Mouse (Mus musculus) embryonic facial prominence, embryonic 13.5 days (tissue): ENCODE measurements at regions not wholly inside any gene's neighbourhood (a gene's known extent, or its start where the extent isn't known, plus 50 kb on each side); places are given as distances from the start of the nearest gene placed in this dataset.

ENCODE experiments used
- ATAC-seq: fragments of 200-750 bp; cut with Nextera tagmentation; 2 replicates; pipeline ENCODE4 v1.8.0; 2017; ENCODE audit warnings: low read depth; ENCODE audit not compliant: insufficient number of reproducible peaks, insufficient read depth, low FRiP score, low TSS enrichment
- H3K27ac ChIP-seq: fragments of 300-500 bp; sonication (generic); 2 replicates; pipeline ENCODE4 v1.5.1; 2015; ENCODE audit warnings: moderate library complexity, mild to moderate bottlenecking, inconsistent platforms
- H3K27me3 ChIP-seq: fragments of 300-500 bp; sonication (generic); 2 replicates; pipeline ENCODE4 v1.6.1; 2015; ENCODE audit warnings: mild to moderate bottlenecking, inconsistent platforms
- H3K36me3 ChIP-seq: fragments of 300-500 bp; sonication (generic); 2 replicates; pipeline ENCODE4 v1.6.1; 2015; ENCODE audit warnings: mild to moderate bottlenecking, inconsistent platforms
- H3K4me1 ChIP-seq: fragments of 300-500 bp; sonication (generic); 2 replicates; pipeline ENCODE4 v1.6.1; 2015; ENCODE audit warnings: inconsistent platforms
- H3K4me2 ChIP-seq: fragments of 300-500 bp; sonication (generic); 2 replicates; pipeline ENCODE4 v1.6.1; 2015; ENCODE audit warnings: moderate library complexity, mild to moderate bottlenecking, inconsistent platforms
- H3K4me3 ChIP-seq: fragments of 300-500 bp; sonication (generic); 2 replicates; pipeline ENCODE4 v1.5.1; 2015; ENCODE audit warnings: mild to moderate bottlenecking, inconsistent platforms
- H3K9ac ChIP-seq: fragments of 300-500 bp; sonication (generic); 2 replicates; pipeline ENCODE4 v1.6.1; 2015; ENCODE audit warnings: mild to moderate bottlenecking, inconsistent platforms
- H3K9me3 ChIP-seq: fragments of 300-500 bp; sonication (generic); 2 replicates; pipeline ENCODE4 v1.6.1; 2016; ENCODE audit warnings: inconsistent platforms
- WGBS: fragments of 180-500 bp; shearing (Covaris S2); methylation state at CpG from one replicate; pipeline ENCODE4 v1.1.7; 2015; ENCODE audit warnings: mixed read lengths; 5-methylcytosine and 5-hydroxymethylcytosine counted together

DNA sequence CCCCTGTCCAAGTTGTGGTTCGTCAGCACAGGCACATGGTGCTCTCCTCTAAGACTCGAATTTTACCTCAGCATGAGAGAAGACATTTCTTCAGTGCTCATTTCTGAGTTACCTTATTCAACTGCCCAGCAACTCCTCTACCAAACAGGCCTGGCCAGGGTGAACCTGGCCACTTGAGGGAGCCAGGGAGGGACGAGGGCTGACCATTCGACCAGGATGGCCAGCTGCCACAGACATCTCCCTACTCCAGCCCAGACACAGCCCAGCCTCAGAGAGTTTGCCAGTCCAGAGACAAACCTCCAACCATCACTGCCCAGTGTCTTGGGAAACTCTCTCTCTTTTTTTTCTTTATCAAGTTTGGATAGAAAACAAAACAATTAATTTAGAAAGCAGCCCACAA is 427.5 kb upstream of the Smim15 start:
- H3K36me3 ChIP-seq, result no peaks in the 10 kb centered on the region
- no peak for ATAC-seq
- no peak overlapping the region for H3K4me3 ChIP-seq
- no peak overlapping the region for H3K4me2 ChIP-seq
- H3K4me1 ChIP-seq, result peaks cover 22% of the 10 kb centered on the region
- peaks cover 24% of the 10 kb centered on the region for H3K27me3 ChIP-seq
- no peaks in the 10 kb centered on the region for H3K9me3 ChIP-seq
- 79% methylated on average over 4 of the region's 4 CpGs for WGBS
- H3K9ac ChIP-seq, result no peak overlapping the region
- H3K27ac ChIP-seq, result no peak overlapping the region

DNA sequence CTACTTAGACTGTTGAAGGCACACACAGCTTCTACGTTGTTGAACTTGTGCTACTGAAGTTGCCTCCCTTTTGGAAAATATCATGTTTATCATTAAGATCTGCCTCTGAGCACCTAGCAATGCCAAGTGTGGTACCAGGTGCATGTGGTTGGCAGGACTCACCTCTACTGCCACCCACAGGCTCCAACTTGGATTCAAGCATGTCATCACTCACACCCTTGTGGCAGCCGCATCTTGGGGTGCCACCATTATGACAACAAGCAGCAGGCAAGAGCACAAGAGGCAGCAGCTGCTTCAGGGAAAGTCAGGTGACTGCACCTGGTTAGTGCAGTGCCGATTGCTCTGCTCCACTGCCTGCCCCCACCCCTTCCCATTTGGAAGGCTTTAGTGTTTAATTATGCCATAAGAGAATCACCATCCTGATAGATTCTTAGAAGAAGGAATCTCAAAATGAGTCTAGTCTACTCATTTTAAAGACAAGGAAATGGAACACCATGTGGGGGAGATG is 435.2 kb upstream of the Smim15 start:
- ATAC-seq, result no peak
- Histone ChIP-seq H3K4me3 (no peak overlapping the region), H3K4me2 (no peak overlapping the region), H3K9me3 (no peaks in the 10 kb centered on the region), H3K9ac (no peak overlapping the region), H3K27ac (no peak overlapping the region), H3K36me3 (no peaks in the 10 kb centered on the region), H3K27me3 (no peaks in the 10 kb centered on the region), H3K4me1 (no peaks in the 10 kb centered on the region)
- WGBS, result 76% methylated on average over 3 of the region's 3 CpGs

DNA sequence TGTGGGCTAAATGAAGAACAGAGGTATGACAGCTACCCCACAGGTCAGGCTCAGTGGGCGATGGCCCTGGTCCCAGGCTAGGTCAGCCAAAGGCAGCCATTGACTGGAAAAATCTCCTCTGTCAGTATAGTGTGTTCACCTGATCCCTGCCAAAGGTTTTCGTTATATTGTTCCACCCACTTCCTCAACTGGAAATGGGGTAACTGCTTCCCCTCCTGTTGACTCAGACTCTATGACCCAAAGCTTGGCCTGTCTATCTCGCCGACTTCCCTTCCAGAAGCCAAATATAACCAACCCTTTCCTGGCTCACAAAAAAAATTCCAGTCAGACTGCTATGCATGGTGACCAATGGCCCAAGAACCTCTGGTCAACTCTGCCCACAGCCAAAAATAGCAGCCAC is 437.0 kb upstream of the Smim15 start:
- 87% methylated on average over 4 of the region's 4 CpGs for WGBS
- H3K27ac ChIP-seq, result no peak overlapping the region

DNA sequence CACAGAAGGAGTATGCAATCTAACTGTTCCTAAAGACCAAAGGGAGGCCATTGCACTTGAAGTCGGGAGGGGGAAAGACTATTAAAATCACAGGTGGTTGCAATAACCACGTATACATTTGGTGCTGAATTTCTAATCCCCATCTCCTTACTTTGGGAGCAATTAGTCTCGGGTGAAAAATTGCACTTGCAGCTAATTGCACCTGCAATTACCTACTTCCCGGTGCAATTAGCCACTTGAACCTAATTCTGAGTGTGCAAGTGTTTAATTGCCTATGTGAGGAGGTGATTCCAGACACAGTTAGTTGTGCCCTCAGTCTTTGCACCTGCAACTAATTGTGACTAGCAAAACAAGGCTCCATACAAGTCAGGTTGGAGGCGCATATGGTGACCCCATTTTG is 442.1 kb upstream of the Smim15 start:
- no peak overlapping the region for H3K4me3 ChIP-seq
- peaks cover 8% of the 10 kb centered on the region; the same call in 1 of the 2 replicates for H3K4me1 ChIP-seq
- 0 out of 2 replicates have a peak, but pooled peaks cover 7% of the 10 kb centered on the region for H3K9me3 ChIP-seq
- H3K9ac ChIP-seq, result no peak overlapping the region
- WGBS, result 50% methylated on average over 5 of the region's 5 CpGs
- no peak overlapping the region for H3K4me2 ChIP-seq
- H3K36me3 ChIP-seq, result no peaks in the 10 kb centered on the region
- H3K27ac ChIP-seq, result no peak overlapping the region
- no peak for ATAC-seq
- H3K27me3 ChIP-seq, result peaks cover 8% of the 10 kb centered on the region; the same call in 1 of the 2 replicates

More for the DNA sequence above, 437.0 kb upstream of the Smim15 start:
- no peak for ATAC-seq
- Histone ChIP-seq H3K4me3 (no peak overlapping the region), H3K4me1 (no peaks in the 10 kb centered on the region), H3K27me3 (peaks cover 3% of the 10 kb centered on the region; the same call in 1 of the 2 replicates), H3K4me2 (no peak overlapping the region), H3K36me3 (no peaks in the 10 kb centered on the region), H3K9me3 (0 out of 2 replicates have a peak, but pooled peaks cover 7% of the 10 kb centered on the region), H3K9ac (no peak overlapping the region)

DNA sequence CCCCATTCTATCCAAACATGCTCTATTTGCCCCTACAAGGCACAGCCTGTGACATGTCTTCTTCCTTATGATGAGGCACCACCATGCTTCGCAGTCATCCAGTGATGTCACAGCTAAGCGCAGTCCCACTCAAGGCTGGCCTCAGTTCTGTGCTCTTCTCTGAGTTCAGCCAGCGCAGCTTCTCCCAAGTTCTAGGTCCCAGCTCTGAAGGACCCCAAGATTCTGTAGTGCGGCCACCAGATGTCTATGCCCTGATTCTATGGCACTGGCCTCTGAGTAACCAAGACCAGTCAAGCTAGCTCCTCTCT is 443.2 kb upstream of the Smim15 start:
- no peak overlapping the region for H3K4me3 ChIP-seq
- no peak for ATAC-seq
- H3K27ac ChIP-seq, result no peak overlapping the region
- H3K36me3 ChIP-seq, result no peaks in the 10 kb centered on the region
- H3K9me3 ChIP-seq, result 0 out of 2 replicates have a peak, but pooled peaks cover 7% of the 10 kb centered on the region
- H3K9ac ChIP-seq, result no peak overlapping the region
- peaks cover 8% of the 10 kb centered on the region; the same call in 1 of the 2 replicates for H3K4me1 ChIP-seq
- peak overlapping the region; percentile 38 for H3K4me2 ChIP-seq
- 94% methylated on average over 4 of the region's 4 CpGs for WGBS
- H3K27me3 ChIP-seq, result peaks cover 8% of the 10 kb centered on the region; the same call in 1 of the 2 replicates

DNA sequence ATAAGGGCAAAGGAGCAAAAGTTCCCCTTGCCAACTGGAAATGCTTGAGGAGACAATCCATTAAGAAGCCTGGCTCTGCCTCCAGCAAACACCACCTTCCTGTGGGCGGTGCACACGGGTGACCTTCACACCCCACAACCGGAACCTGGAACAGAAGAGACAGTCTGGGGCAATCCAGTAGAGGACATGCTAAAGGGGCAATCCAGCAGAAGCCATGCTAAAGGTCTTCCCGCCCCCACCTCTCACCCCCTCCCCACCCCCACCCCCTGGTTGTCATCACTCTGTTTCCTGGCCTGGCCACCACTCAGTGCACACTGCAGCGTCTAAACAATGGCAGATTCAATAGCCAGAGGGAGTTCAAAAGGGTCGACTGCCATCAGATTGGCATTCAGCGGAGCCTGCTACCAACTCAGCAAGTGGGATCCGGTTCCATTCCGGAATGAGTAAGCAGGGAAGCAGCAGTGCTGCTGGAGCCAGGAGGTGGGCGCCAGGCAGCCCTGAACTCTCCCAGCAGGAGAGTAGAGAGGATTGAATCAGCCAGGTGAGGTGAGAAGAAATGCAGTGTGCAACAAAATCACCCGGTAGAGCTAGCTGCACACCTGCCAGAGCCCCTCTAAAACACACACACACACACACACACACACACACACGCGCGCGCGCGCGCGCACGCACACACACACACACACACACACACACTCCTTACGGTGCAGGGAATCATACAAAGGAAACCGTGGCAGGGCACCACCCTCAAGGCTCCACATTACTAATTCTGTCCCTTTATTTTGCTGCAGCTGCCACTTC is 443.7 kb upstream of the Smim15 start:
- H3K9me3 ChIP-seq, result 0 out of 2 replicates have a peak, but pooled peaks cover 7% of the 10 kb centered on the region
- H3K9ac ChIP-seq, result no peak overlapping the region
- peaks cover 8% of the 10 kb centered on the region; the same call in 1 of the 2 replicates for H3K27me3 ChIP-seq
- H3K27ac ChIP-seq, result no peak overlapping the region
- no peaks in the 10 kb centered on the region for H3K36me3 ChIP-seq
- H3K4me1 ChIP-seq, result peaks cover 8% of the 10 kb centered on the region; the same call in 1 of the 2 replicates
- 35% methylated on average over 22 of the region's 22 CpGs for WGBS
- peak overlapping the region; percentile 38 for H3K4me2 ChIP-seq
- H3K4me3 ChIP-seq, result no peak overlapping the region
- peak; percentile 37; the same call in 1 of the 2 replicates for ATAC-seq

DNA sequence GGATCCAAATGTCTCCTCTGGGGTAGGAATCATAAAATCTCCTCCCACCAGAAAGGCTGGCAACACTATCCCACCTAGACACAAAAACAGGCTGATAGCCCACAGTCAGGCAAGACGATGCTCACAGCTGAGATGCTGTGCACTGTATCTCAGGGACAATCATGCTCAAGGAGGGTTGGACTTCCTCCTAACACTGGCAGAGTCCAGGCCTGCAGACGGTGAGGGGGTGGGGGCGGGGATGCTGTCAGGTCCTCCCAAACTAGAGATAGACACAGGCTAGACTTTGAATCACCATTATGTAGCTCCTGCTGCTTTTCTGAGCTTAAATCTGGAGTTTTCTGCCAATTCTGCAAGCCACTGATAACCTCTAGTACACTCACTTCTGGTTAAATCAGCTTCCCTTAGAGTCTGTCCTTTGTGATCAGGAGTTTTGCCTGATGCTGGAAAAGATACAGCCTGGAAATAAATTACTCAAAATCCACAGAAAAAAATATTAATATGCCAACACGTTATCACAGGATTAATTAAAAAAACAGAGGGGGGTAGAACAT is 445.1 kb upstream of the Smim15 start:
- Histone ChIP-seq H3K4me1 (peaks cover 8% of the 10 kb centered on the region; the same call in 1 of the 2 replicates), H3K9me3 (0 out of 2 replicates have a peak, but pooled peaks cover 7% of the 10 kb centered on the region), H3K9ac (no peak overlapping the region), H3K27me3 (peaks cover 8% of the 10 kb centered on the region; the same call in 1 of the 2 replicates), H3K4me3 (no peak overlapping the region), H3K27ac (no peak overlapping the region), H3K4me2 (no peak overlapping the region), H3K36me3 (no peaks in the 10 kb centered on the region)
- 35% methylated on average over 4 of the region's 4 CpGs for WGBS
- no peak for ATAC-seq

DNA sequence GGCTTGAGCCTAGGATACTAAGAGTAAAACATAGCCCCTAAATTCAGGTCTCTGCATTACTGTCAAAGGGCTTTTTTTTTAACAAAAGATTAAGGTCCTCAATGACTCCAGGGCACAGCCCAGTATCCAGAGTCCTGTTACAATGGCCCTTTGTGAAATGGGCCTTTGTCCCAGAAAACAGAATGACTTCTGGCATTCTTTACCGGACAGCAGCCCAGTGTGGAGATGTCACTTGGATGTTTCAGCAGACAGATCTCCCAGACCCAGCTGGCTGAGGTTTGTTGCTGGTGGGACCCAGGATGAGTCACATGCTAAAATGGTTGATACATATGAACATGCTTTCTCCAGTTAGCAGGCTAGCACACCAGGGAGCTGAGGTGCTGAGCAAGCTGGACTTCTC is 445.9 kb upstream of the Smim15 start:
- 0 out of 2 replicates have a peak, but pooled peaks cover under 1% of the 10 kb centered on the region for H3K9me3 ChIP-seq
- peaks cover 8% of the 10 kb centered on the region; the same call in 1 of the 2 replicates for H3K27me3 ChIP-seq
- no peak overlapping the region for H3K4me2 ChIP-seq
- no peaks in the 10 kb centered on the region for H3K36me3 ChIP-seq
- H3K4me1 ChIP-seq, result peaks cover 8% of the 10 kb centered on the region; the same call in 1 of the 2 replicates
- 25% methylated on average over 1 of the region's 1 CpGs for WGBS
- H3K27ac ChIP-seq, result no peak overlapping the region
- H3K4me3 ChIP-seq, result no peak overlapping the region
- no peak overlapping the region for H3K9ac ChIP-seq
- ATAC-seq, result no peak

DNA sequence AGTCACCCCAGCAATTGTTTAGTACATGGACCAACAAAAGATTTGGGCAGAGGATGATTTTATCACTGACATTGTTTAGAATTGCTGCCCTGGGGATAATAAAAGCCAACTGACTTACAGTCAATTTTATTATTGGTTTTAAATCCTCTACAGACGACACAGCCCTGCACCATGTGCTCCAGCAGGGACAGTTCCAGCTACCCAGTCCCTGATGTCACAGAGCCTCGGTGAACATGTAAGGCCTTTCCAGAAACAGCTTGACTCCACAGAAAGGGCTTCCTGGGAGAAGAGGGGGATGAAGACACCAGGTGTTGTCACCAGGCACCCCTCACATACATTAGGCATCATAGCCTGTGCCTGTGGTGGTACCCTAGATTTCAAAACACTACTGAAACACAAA is 447.0 kb upstream of the Smim15 start:
- H3K9me3 ChIP-seq, result no peaks in the 10 kb centered on the region
- H3K4me1 ChIP-seq, result peaks cover 8% of the 10 kb centered on the region; the same call in 1 of the 2 replicates
- peaks cover 4% of the 10 kb centered on the region; the same call in 1 of the 2 replicates for H3K27me3 ChIP-seq
- ATAC-seq, result no peak
- H3K36me3 ChIP-seq, result no peaks in the 10 kb centered on the region
- no peak overlapping the region for H3K27ac ChIP-seq
- H3K4me3 ChIP-seq, result no peak overlapping the region
- H3K4me2 ChIP-seq, result no peak overlapping the region
- H3K9ac ChIP-seq, result no peak overlapping the region
- WGBS, result 53% methylated on average over 2 of the region's 2 CpGs

DNA sequence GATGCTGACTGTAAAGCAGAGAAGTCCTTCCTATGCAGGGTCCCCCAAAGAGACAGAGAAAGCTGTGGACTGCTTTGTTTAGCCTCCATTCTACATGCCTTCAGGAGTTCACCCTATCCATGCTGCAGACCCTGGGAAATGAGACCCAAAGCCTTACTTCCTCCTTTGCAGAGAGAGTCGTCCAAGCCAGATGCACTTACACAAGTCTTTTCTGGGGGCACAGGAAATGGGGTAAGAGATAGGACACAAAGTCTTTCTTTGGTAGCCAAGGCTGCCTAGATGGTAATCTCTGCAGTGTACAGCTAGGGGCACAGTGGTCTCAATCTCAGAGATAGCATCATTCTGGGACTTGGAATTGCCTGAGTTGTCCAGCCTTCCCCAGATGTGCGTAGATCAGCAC is 448.1 kb upstream of the Smim15 start:
- 64% methylated on average over 2 of the region's 2 CpGs for WGBS
- H3K27ac ChIP-seq, result no peak overlapping the region
- H3K4me2 ChIP-seq, result no peak overlapping the region
- no peak overlapping the region for H3K9ac ChIP-seq
- H3K4me1 ChIP-seq, result peaks cover 8% of the 10 kb centered on the region; the same call in 1 of the 2 replicates
- H3K36me3 ChIP-seq, result no peaks in the 10 kb centered on the region
- H3K4me3 ChIP-seq, result no peak overlapping the region
- no peaks in the 10 kb centered on the region for H3K9me3 ChIP-seq
- no peaks in the 10 kb centered on the region for H3K27me3 ChIP-seq
- no peak for ATAC-seq

DNA sequence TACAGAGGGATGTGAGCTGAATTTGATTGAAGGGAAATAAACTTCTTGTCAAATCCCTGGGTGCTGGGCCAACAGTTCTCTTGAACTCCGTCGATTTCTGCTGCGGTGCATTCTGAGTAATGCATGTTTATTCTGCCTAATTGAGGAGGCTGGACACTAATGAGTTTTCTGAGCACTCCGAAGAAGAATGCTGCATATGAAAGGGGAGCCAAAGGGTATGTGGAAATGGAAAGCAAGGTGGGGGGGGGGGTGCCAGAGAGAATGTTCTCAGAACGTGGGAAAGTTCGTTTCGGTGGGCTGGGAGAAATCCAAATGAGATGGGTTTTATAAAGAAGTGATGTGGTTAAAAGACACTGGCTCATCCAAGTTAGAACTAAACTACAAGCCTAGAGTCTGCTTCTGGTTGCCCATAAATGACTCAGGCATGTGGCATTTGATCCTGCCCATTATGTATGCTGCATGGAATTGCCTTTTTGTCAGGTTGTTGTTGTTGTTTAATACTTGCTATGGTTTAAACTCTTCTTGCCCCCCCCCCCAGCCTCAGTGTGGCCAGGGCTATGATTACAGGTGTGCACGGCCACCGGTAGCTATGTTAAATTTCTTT is 455.7 kb upstream of the Smim15 start:
- Histone ChIP-seq H3K27me3 (no peaks in the 10 kb centered on the region), H3K9ac (no peak overlapping the region), H3K4me1 (peaks cover 8% of the 10 kb centered on the region), H3K4me3 (no peak overlapping the region), H3K9me3 (no peaks in the 10 kb centered on the region), H3K4me2 (no peak overlapping the region), H3K36me3 (no peaks in the 10 kb centered on the region), H3K27ac (no peak overlapping the region)
- WGBS, result 55% methylated on average over 9 of the region's 9 CpGs
- ATAC-seq, result no peak
